In the genomic region with DNA sequence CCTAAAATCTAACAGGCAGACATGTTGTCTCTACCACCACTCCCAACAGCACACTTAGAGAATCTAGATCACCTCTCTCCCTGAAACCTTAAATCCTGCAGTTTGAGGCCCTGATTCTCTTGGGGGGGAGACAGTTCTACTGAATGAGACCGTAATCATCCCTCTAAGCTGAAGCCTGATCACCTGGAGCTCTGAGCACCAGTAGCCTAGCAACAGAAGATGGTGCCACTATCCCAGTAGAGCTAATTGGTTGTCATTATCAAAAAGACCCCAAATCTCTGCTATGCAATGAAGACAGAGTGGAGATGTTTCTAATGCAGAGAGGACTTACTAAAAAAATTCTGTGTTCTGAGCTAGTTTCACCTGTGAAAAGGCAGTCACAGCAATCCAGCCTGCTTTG, we compare ENCODE assay signal across 19 mouse cellular contexts.
"Had no signal": no experiment of that assay in that cellular context is flagged by ENCODE, and none has a peak within 500 bp of the region (broad histone marks: within the 10 kb centered on the region; RNA-seq: fewer than 3 reads in every experiment).

No protein-coding gene starts in this region.

- H3K4me3 ChIP-seq: limb, embryonic 12.5 days; limb, embryonic 15.5 days; myocyte; neural tube, embryonic 13.5 days; stomach, embryonic 15.5 days had no signal

- H3K4me1 ChIP-seq: limb, embryonic 12.5 days; limb, embryonic 15.5 days; stomach, embryonic 15.5 days had no signal

- DNase-seq: kidney, adult 18-20 months; kidney, adult 9 months; kidney, postnatal 14 days; kidney, postnatal 4 days; left cerebral cortex, postnatal 4 days; liver, postnatal 0 days; lung, embryonic 14.5 days; right cerebral cortex, postnatal 25 days; spleen, adult 18-20 months; thymus, postnatal 25 days had no signal

- ATAC-seq: liver, postnatal 0 days; lung, postnatal 0 days had no signal

- H3K9ac ChIP-seq: limb, embryonic 12.5 days; limb, embryonic 15.5 days; liver, embryonic 14.5 days; liver, postnatal 0 days; lung, embryonic 14.5 days; neural tube, embryonic 13.5 days; stomach, embryonic 15.5 days had no signal

- H3K27me3 ChIP-seq: limb, embryonic 15.5 days; neural tube, embryonic 13.5 days; stomach, embryonic 15.5 days had no signal

- H3K4me2 ChIP-seq: limb, embryonic 12.5 days; limb, embryonic 15.5 days; liver, embryonic 11.5 days; lung, embryonic 14.5 days; neural tube, embryonic 13.5 days; stomach, embryonic 15.5 days had no signal

- H3K27ac ChIP-seq: limb, embryonic 12.5 days; limb, embryonic 15.5 days; liver, embryonic 14.5 days; macrophage; neural tube, embryonic 13.5 days; stomach, embryonic 15.5 days had no signal

- H3K9me3 ChIP-seq: limb, embryonic 12.5 days; limb, embryonic 15.5 days; neural tube, embryonic 13.5 days; stomach, embryonic 15.5 days had no signal

- H3K36me3 ChIP-seq: limb, embryonic 12.5 days; limb, embryonic 15.5 days; neural tube, embryonic 13.5 days; stomach, embryonic 15.5 days had no signal
